Mouse (Mus musculus): ENCODE measurements around the gene Gm14151.

- no peak for TF ChIP-seq POLR2A (IDR thresholded peaks at IDR 0.05; ENCODE audit: insufficient read depth, low read depth, low read length)
- no peak for TF ChIP-seq CTCF (IDR thresholded peaks at IDR 0.05; ENCODE audit: insufficient read depth, low read depth, low read length)
These were observed 54.9 kb downstream of the Gm14151 start for GRCm38 (mm10) chr2:151037292-151037691.
